8 mouse cellular contexts compared by ENCODE assay signal in genomic region chr16:33005216-33005615, GRCm38 (mm10). TPM values are rescaled to one million over a fixed set of nuclear protein-coding genes. Genes with fewer than 3 reads are reported as not detected.
DNase-seq lines count a peak whose midpoint lies in the region; ATAC-seq and TF ChIP-seq lines count a peak whose summit lies in the region.

No protein-coding gene starts in this region.

- no peak for TF ChIP-seq CTCF in liver, adult 2 months (IDR thresholded peaks at IDR 0.05; ENCODE audit: low read depth, low read length)

- WGBS in embryonic facial prominence, embryonic 14.5 days: 52% methylated on average over 9 of the region's 9 CpGs
- 70% methylated on average over 9 of the region's 9 CpGs for WGBS in embryonic facial prominence, embryonic 10.5 days
- 15% methylated on average over 9 of the region's 9 CpGs for WGBS in liver, adult 2 months
- WGBS in lung, embryonic 16.5 days: 15% methylated on average over 9 of the region's 9 CpGs

- ATAC-seq in embryonic facial prominence, embryonic 14.5 days (ENCODE audit: low read depth): no peak
- peak; percentile 69 for ATAC-seq in lung, embryonic 16.5 days (ENCODE audit: low read depth)

- H3K4me3 ChIP-seq in embryonic facial prominence, embryonic 14.5 days (ENCODE audit: low read depth, low read length): no peak overlapping the region
- H3K4me3 ChIP-seq in embryonic facial prominence, embryonic 10.5 days: no peak overlapping the region
- H3K4me3 ChIP-seq in liver, adult 2 months (ENCODE audit: insufficient read depth, low read depth, low read length): no peak overlapping the region
- no peak overlapping the region for H3K4me3 ChIP-seq in lung, embryonic 16.5 days (ENCODE audit: low read length)

- DNase-seq in embryonic facial prominence, embryonic 14.5 days (ENCODE audit: low spot score): peak; percentile 79
- DNase-seq in embryonic facial prominence, embryonic 10.5 days (ENCODE audit: low spot score): no peak
- DNase-seq in liver, adult 2 months (ENCODE audit: extremely low read depth, low read depth, low spot score): peak; percentile 86
- DNase-seq in liver: no peak
- peak; percentile 76 to 77 for DNase-seq in cerebellum, postnatal 14 days
- DNase-seq in frontal cortex, postnatal 10 days (ENCODE audit: low spot score in 2 of 2): no peak
- DNase-seq in frontal cortex, postnatal 25 days (ENCODE audit: low spot score in 2 of 2): no peak

- TF ChIP-seq POLR2A in liver, adult 2 months (IDR thresholded peaks at IDR 0.05; ENCODE audit: extremely low read depth, insufficient read depth, low read length): no peak

- H3K9ac ChIP-seq in embryonic facial prominence, embryonic 14.5 days (ENCODE audit: low read depth, low read length): no peak overlapping the region
- no peak overlapping the region for H3K9ac ChIP-seq in liver, adult 2 months (ENCODE audit: low read depth, low read length)
- no peak overlapping the region for H3K9ac ChIP-seq in lung, embryonic 16.5 days (ENCODE audit: low read length)

- no peaks in the 10 kb centered on the region for H3K4me1 ChIP-seq in embryonic facial prominence, embryonic 14.5 days (ENCODE audit: control insufficient read depth, insufficient read depth, low read length)
- H3K4me1 ChIP-seq in embryonic facial prominence, embryonic 10.5 days: no peaks in the 10 kb centered on the region
- no peaks in the 10 kb centered on the region for H3K4me1 ChIP-seq in liver, adult 2 months (ENCODE audit: control insufficient read depth, insufficient read depth, low read length)
- H3K4me1 ChIP-seq in lung, embryonic 16.5 days (replicated peaks; ENCODE audit: control insufficient read depth, insufficient read depth, low read length): peaks cover 18% of the 10 kb centered on the region

- no peaks in the 10 kb centered on the region for H3K27me3 ChIP-seq in embryonic facial prominence, embryonic 14.5 days (replicated peaks; ENCODE audit: control insufficient read depth, insufficient read depth, low read length)
- H3K27me3 ChIP-seq in embryonic facial prominence, embryonic 10.5 days (replicated peaks; ENCODE audit: low read depth, poor library complexity, severe bottlenecking): no peaks in the 10 kb centered on the region
- H3K27me3 ChIP-seq in liver, adult 2 months (ENCODE audit: control insufficient read depth, insufficient read depth, low read length): no peaks in the 10 kb centered on the region
- no peaks in the 10 kb centered on the region for H3K27me3 ChIP-seq in lung, embryonic 16.5 days (ENCODE audit: control insufficient read depth, insufficient read depth, low read depth, low read length)

- H3K4me2 ChIP-seq in embryonic facial prominence, embryonic 14.5 days (ENCODE audit: low read depth, low read length): no peak overlapping the region
- H3K4me2 ChIP-seq in lung, embryonic 16.5 days (ENCODE audit: low read depth, low read length): 0 out of 2 replicates have a peak overlapping the region, but pooled peaks have one; percentile 0

- no peak overlapping the region for H3K27ac ChIP-seq in embryonic facial prominence, embryonic 14.5 days (replicated peaks; ENCODE audit: low read depth, low read length)
- H3K27ac ChIP-seq in embryonic facial prominence, embryonic 10.5 days (replicated peaks): no peak overlapping the region
- H3K27ac ChIP-seq in liver, adult 2 months (replicated peaks; ENCODE audit: insufficient read depth, low read depth, low read length): no peak overlapping the region
- H3K27ac ChIP-seq in lung, embryonic 16.5 days (ENCODE audit: low read length): no peak overlapping the region; the same call in 1 of the 2 replicates

- no peaks in the 10 kb centered on the region; the same call in 1 of the 2 replicates for H3K9me3 ChIP-seq in embryonic facial prominence, embryonic 14.5 days (ENCODE audit: control insufficient read depth, low read length)
- no peaks in the 10 kb centered on the region for H3K9me3 ChIP-seq in embryonic facial prominence, embryonic 10.5 days
- no peaks in the 10 kb centered on the region for H3K9me3 ChIP-seq in lung, embryonic 16.5 days (ENCODE audit: control insufficient read depth, low read length)

- peaks cover 76% of the 10 kb centered on the region for H3K36me3 ChIP-seq in embryonic facial prominence, embryonic 14.5 days (ENCODE audit: control insufficient read depth, insufficient read depth, low read length)
- peaks cover 84% of the 10 kb centered on the region for H3K36me3 ChIP-seq in embryonic facial prominence, embryonic 10.5 days (replicated peaks)
- H3K36me3 ChIP-seq in liver, adult 2 months (ENCODE audit: control insufficient read depth, insufficient read depth, low read length): peaks cover 19% of the 10 kb centered on the region
- peaks cover 25% of the 10 kb centered on the region for H3K36me3 ChIP-seq in lung, embryonic 16.5 days (ENCODE audit: control insufficient read depth, insufficient read depth, low read length)

- no peaks in the 10 kb centered on the region for H3K79me2 ChIP-seq in liver, adult 2 months (ENCODE audit: control insufficient read depth, insufficient read depth, low read length)

RNA-seq across cellular contexts. Expression of gene Iqcg, which starts 50.8 kb away (rescaled TPM):
- 3.1 and 7.4 TPM in 2 replicates for polyA plus RNA-seq in embryonic facial prominence, embryonic 14.5 days (2014; fragmentation: Nextera tagmentation; extraction: Ambion mirVana)
- polyA plus RNA-seq in embryonic facial prominence, embryonic 10.5 days (2016; fragmentation: Nextera tagmentation; extraction: Ambion mirVana): 2.1 and 3.6 TPM in 2 replicates
- 0.54 and 1.0 TPM in 2 replicates for total RNA-seq in liver, adult 2 months (2014; rRNA removed)
- 0.55 TPM in 2 replicates for polyA plus RNA-seq in liver, adult 2 months (2012; rRNA removed)
- polyA plus RNA-seq in lung, embryonic 16.5 days (2015; fragmentation: Nextera tagmentation; extraction: Ambion mirVana): 6.4 and 7.2 TPM in 2 replicates

RNA-seq across cellular contexts. Expression of gene Rpl35a, which starts 51.0 kb away (rescaled TPM):
- polyA plus RNA-seq in embryonic facial prominence, embryonic 14.5 days (2014; fragmentation: Nextera tagmentation; extraction: Ambion mirVana): 940 and 1,079 TPM in 2 replicates
- polyA plus RNA-seq in embryonic facial prominence, embryonic 10.5 days (2016; fragmentation: Nextera tagmentation; extraction: Ambion mirVana): 1,025 and 1,052 TPM in 2 replicates
- 661 and 805 TPM in 2 replicates for total RNA-seq in liver, adult 2 months (2014; rRNA removed)
- polyA plus RNA-seq in liver, adult 2 months (2012; rRNA removed): 111 and 115 TPM in 2 replicates
- 895 and 1,004 TPM in 2 replicates for polyA plus RNA-seq in lung, embryonic 16.5 days (2015; fragmentation: Nextera tagmentation; extraction: Ambion mirVana)

RNA-seq across cellular contexts. Expression of gene Lmln, which starts 57.1 kb away (rescaled TPM):
- 2.3 and 2.5 TPM in 2 replicates for polyA plus RNA-seq in embryonic facial prominence, embryonic 14.5 days (2014; fragmentation: Nextera tagmentation; extraction: Ambion mirVana)
- polyA plus RNA-seq in embryonic facial prominence, embryonic 10.5 days (2016; fragmentation: Nextera tagmentation; extraction: Ambion mirVana): 2.6 and 3.7 TPM in 2 replicates
- total RNA-seq in liver, adult 2 months (2014; rRNA removed): 1.4 and 1.8 TPM in 2 replicates
- polyA plus RNA-seq in liver, adult 2 months (2012; rRNA removed): 0.78 and 0.81 TPM in 2 replicates
- polyA plus RNA-seq in lung, embryonic 16.5 days (2015; fragmentation: Nextera tagmentation; extraction: Ambion mirVana): 2.7 and 4.0 TPM in 2 replicates

Comparison
In these comparisons a context has a peak if more than half of its experiments do, and no peak if none do; other contexts are left out.
1. DNase-seq: peak in embryonic facial prominence, embryonic 14.5 days (single experiment), liver, adult 2 months (single experiment) and cerebellum, postnatal 14 days (2 of 2); none in embryonic facial prominence, embryonic 10.5 days (single experiment), liver (single experiment), frontal cortex, postnatal 10 days (0 of 2) and frontal cortex, postnatal 25 days (0 of 2).